Mouse (Mus musculus) intestine, embryonic 15.5 days (tissue): ENCODE data around the gene Gm9774. TPM values are rescaled to one million over a fixed set of nuclear protein-coding genes. Genes with fewer than 3 reads are reported as not detected.

Experiments
- ATAC-seq: fragments of 200-750 bp; cut with Nextera tagmentation; 2 replicates; pipeline ENCODE4 v1.8.0; 2017; ENCODE audit warnings: moderate TSS enrichment, moderate library complexity
- H3K27ac ChIP-seq: fragments of 300-500 bp; sonication (generic); 2 replicates; pipeline ENCODE4 v1.5.1; 2015; ENCODE audit warnings: mild to moderate bottlenecking, inconsistent platforms
- H3K27me3 ChIP-seq: fragments of 300-500 bp; sonication (generic); replicated peaks from 2 replicates; pipeline ENCODE4 v1.6.1; 2015; ENCODE audit warnings: inconsistent platforms
- H3K36me3 ChIP-seq: fragments of 300-500 bp; sonication (generic); 2 replicates; pipeline ENCODE4 v1.6.1; 2015; ENCODE audit warnings: inconsistent platforms
- H3K4me1 ChIP-seq: fragments of 300-500 bp; sonication (generic); replicated peaks from 2 replicates; pipeline ENCODE4 v1.6.1; 2015; ENCODE audit warnings: inconsistent platforms
- H3K4me2 ChIP-seq: fragments of 300-500 bp; sonication (generic); replicated peaks from 2 replicates; pipeline ENCODE4 v1.6.1; 2015; ENCODE audit warnings: mild to moderate bottlenecking, inconsistent platforms
- H3K4me3 ChIP-seq: fragments of 300-500 bp; sonication (generic); replicated peaks from 2 replicates; pipeline ENCODE4 v1.5.1; 2015; ENCODE audit warnings: inconsistent platforms
- H3K9ac ChIP-seq: fragments of 300-500 bp; sonication (generic); 2 replicates; pipeline ENCODE4 v1.6.1; 2015; ENCODE audit warnings: inconsistent platforms
- H3K9me3 ChIP-seq: fragments of 300-500 bp; sonication (generic); 2 replicates; pipeline ENCODE4 v1.6.1; 2016; ENCODE audit warnings: inconsistent platforms
- whole genome bisulfite sequencing: fragments of 180-500 bp; shearing (Covaris S2); methylation state at CpG from one replicate; pipeline ENCODE4 v1.1.7; 2015; 5-methylcytosine and 5-hydroxymethylcytosine counted together
- polyA plus RNA-seq: library from polyadenylated mRNA; unstranded; fragments of >200 nt; fragmentation: Nextera tagmentation; extraction: Ambion mirVana; gene quantifications from 2 replicates; pipeline ENCODE4 v1.2.1, GENCODE M21; 2015

The Gm9774 gene
- polyA plus RNA-seq: 7.7 and 9.0 TPM in 2 replicates

DNA sequence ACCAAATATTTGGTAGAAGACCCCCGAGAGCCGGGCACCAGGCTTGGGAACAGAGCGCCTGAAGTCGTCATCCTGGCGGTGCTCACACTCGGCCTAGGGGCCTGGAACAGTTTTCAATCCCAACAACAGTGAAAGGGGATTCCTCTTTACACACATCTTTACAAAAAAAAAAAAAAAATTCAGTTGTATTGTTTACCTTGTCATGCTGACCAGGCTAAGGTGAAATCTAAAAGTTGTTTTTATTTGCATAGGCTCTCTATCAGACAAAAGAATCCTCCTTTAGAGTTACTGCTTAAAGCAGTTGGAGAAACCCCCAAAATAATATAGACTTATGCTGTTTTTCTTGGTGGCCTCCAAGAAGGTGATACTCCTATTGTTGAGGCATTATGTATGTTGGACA is at the start of gene Gm9774:
TSS of gene Gm9774 (minus strand) at position 101 of the 400 bp plus-strand sequence.
- Histone ChIP-seq H3K4me1 (no peaks in the 10 kb centered on the region), H3K4me2 (no peak within 1 kb of the TSS), H3K27me3 (no peaks in the 10 kb centered on the region), H3K9me3 (no peaks in the 10 kb centered on the region), H3K36me3 (no peaks in the 10 kb centered on the region), H3K9ac (no peak within 1 kb of the TSS), H3K4me3 (no peak within 1 kb of the TSS), H3K27ac (no peak within 1 kb of the TSS)
- no peak for ATAC-seq
- WGBS: 96% methylated on average over 6 of the region's 6 CpGs

DNA sequence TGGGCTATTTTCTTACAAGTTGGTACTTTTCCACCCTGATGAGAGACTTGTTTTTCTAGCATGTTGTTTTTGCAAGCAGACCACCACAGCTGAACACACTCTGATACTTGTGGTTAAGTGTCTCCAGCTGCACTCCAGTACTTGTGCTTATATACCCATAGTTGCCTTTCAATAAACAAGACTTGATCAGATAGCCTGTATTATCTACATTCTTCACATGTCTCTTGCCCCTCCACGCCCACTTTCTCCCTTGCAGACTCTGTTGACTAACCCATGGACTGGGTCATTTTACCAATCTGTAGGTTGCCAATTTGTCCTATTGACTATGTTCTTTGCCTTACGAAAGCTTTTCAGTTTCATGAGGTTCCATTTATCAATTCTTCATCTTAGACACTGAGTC is 40.9 kb upstream of the Gm9774 start:
- H3K36me3 ChIP-seq: no peaks in the 10 kb centered on the region
- no peak overlapping the region for H3K27ac ChIP-seq
- 76% methylated on average over 2 of the region's 2 CpGs for WGBS
- H3K4me2 ChIP-seq: no peak overlapping the region
- no peak for ATAC-seq
- H3K4me1 ChIP-seq: no peaks in the 10 kb centered on the region
- H3K9ac ChIP-seq: no peak overlapping the region
- H3K27me3 ChIP-seq: no peaks in the 10 kb centered on the region
- no peak overlapping the region for H3K4me3 ChIP-seq
- H3K9me3 ChIP-seq: no peaks in the 10 kb centered on the region

DNA sequence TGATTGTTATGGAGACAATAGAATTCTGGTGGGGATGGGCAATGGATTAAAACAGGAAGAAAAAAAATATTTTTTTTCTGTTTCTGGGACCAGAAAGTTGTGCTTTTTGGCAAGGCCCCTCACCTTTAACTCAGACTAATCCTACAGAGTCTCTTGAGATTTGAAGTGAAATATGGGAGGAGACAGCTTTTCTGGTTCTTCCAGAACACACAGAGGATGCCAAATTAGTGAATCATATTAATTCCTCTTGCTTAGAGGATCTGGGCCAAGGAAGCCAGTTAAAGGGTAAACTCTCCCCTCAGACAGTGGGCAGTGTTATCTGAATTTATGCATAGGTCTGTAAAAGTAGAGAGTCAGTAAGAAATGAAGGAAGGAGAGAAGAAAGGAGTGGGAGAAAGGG is 38.2 kb upstream of the Gm9774 start:
- Histone ChIP-seq H3K9me3 (no peaks in the 10 kb centered on the region), H3K27me3 (no peaks in the 10 kb centered on the region), H3K9ac (no peak overlapping the region), H3K4me3 (no peak overlapping the region), H3K4me2 (no peak overlapping the region), H3K36me3 (no peaks in the 10 kb centered on the region), H3K27ac (no peak overlapping the region), H3K4me1 (no peaks in the 10 kb centered on the region)
- no peak for ATAC-seq

DNA sequence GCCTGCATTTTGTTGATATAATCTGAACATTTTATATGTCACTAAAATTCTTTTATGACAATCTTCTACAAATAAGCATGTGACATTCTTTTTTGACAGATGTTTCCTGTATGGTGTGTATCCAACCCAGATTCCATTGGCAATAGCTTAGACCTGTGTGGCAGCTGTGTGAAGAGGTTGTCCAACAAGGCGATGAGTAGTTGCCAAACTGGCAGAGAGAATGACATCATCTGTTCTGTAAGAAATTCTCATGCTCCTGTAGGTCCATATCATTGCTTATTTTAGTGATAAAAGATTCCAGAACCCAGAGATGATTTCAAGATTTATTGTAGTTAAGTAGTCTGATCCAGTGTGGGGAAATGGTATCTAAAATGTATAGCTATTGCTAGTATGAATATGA is 37.4 kb upstream of the Gm9774 start:
- WGBS: 82% methylated on average over 1 of the region's 1 CpGs
- H3K4me1 ChIP-seq: no peaks in the 10 kb centered on the region
- H3K9me3 ChIP-seq: no peaks in the 10 kb centered on the region
- H3K27me3 ChIP-seq: no peaks in the 10 kb centered on the region
- H3K4me3 ChIP-seq: no peak overlapping the region
- H3K4me2 ChIP-seq: no peak overlapping the region
- ATAC-seq: no peak
- no peaks in the 10 kb centered on the region for H3K36me3 ChIP-seq
- no peak overlapping the region for H3K9ac ChIP-seq
- H3K27ac ChIP-seq: no peak overlapping the region

DNA sequence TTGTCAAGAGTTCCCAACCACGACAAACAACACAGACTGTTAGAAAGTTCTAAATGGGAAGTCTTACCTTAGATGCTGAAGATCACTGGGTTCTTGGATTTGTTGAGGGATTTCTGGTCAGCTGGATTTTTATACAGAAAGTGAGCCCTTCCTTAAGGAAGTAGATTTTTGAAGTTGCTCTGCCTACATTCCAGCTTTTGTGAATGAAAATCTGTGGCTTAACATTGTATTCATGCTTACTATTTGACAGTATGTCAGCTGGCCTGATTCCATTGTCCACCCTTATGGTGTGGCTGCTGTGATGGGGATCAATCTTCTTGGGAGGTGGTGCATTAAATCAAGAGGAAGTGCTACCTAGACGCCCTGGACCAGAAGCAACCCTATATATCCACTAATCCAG is 29.4 kb upstream of the Gm9774 start, which contains the start of gene Sprr3:
TSS of gene Sprr3 (minus strand) at position 101 of the 400 bp plus-strand sequence.
- no peak within 1 kb of the TSS for H3K27ac ChIP-seq
- no peak within 1 kb of the TSS for H3K4me3 ChIP-seq
- H3K4me1 ChIP-seq: no peaks in the 10 kb centered on the region
- H3K9ac ChIP-seq: no peak within 1 kb of the TSS
- H3K27me3 ChIP-seq: no peaks in the 10 kb centered on the region
- no peak for ATAC-seq
- H3K4me2 ChIP-seq: no peak within 1 kb of the TSS
- no peaks in the 10 kb centered on the region for H3K36me3 ChIP-seq
- H3K9me3 ChIP-seq: no peaks in the 10 kb centered on the region
- 70% methylated on average over 2 of the region's 2 CpGs for WGBS

DNA sequence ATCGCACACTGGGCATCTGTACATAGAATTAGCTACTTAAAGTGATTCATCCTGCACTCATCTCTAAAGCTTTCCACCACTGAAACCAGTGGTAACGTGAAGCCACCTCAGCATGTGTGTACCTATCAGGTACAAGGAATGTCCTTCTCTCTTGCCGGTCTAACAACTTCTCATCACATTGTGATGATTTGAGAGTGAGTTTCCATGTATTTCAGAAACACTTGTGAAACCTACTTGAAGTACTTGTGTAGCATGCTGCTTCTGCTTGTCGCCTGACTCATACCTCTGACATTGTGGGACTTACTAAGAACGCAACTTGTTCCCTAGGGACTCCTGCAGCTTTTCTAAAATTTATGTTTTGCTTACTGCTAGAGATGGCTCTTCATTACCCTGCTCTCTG is 25.9 kb upstream of the Gm9774 start:
- Histone ChIP-seq H3K4me3 (no peak overlapping the region), H3K36me3 (no peaks in the 10 kb centered on the region), H3K4me2 (no peak overlapping the region), H3K27me3 (no peaks in the 10 kb centered on the region), H3K27ac (no peak overlapping the region), H3K9me3 (no peaks in the 10 kb centered on the region), H3K4me1 (no peaks in the 10 kb centered on the region), H3K9ac (no peak overlapping the region)
- ATAC-seq: no peak
- WGBS: 86% methylated on average over 5 of the region's 5 CpGs

DNA sequence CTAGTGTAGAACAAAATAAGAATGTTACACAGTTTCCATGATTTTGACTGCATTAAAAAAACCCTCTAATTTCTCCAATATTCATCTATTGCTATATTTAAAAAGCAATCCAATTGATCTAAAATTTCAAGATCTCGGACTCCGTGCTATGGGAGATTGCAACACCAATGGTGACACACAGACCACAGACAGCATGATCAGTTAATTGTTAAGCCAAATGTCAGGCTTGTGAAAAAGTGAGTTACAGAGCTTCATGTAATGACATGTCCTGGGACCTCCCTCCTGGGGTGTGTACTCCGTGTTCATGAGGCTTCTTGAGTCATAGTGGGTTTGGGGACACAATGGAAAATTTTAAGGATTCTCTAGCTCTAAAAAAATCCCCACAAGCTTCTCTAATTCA is 11.0 kb upstream of the Gm9774 start:
- H3K4me2 ChIP-seq: no peak overlapping the region
- no peaks in the 10 kb centered on the region for H3K9me3 ChIP-seq
- H3K27me3 ChIP-seq: no peaks in the 10 kb centered on the region
- H3K4me3 ChIP-seq: no peak overlapping the region
- no peak for ATAC-seq
- WGBS: 85% methylated on average over 3 of the region's 3 CpGs
- no peak overlapping the region for H3K9ac ChIP-seq
- H3K36me3 ChIP-seq: no peaks in the 10 kb centered on the region
- no peaks in the 10 kb centered on the region for H3K4me1 ChIP-seq
- no peak overlapping the region for H3K27ac ChIP-seq

DNA sequence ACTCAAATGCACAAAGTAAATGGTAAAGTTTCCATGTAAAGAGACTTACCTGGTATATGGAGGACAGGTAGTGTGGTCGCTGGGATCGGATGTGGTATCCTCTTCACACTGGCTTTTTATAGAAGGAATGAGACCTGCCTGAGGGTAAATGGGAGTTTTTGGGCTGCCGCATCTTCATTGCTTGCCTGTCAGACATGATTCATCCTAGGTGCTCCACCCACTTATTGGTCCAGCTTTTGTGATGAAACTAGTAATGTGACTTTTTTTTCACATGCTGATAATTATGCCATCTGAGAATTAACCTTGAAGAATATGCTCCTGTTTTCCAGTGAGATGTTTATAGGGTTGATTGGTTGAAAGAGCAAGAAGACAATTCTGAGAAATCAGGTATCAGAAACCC is 9.5 kb upstream of the Gm9774 start, which contains the start of gene Sprr1b:
TSS of gene Sprr1b (minus strand) at position 101 of the 400 bp plus-strand sequence.
- Histone ChIP-seq H3K4me2 (no peak within 1 kb of the TSS), H3K27ac (no peak within 1 kb of the TSS), H3K36me3 (no peaks in the 10 kb centered on the region), H3K4me3 (no peak within 1 kb of the TSS), H3K9me3 (no peaks in the 10 kb centered on the region), H3K9ac (no peak within 1 kb of the TSS), H3K4me1 (no peaks in the 10 kb centered on the region), H3K27me3 (no peaks in the 10 kb centered on the region)
- ATAC-seq: no peak
- WGBS: 99% methylated on average over 3 of the region's 3 CpGs

DNA sequence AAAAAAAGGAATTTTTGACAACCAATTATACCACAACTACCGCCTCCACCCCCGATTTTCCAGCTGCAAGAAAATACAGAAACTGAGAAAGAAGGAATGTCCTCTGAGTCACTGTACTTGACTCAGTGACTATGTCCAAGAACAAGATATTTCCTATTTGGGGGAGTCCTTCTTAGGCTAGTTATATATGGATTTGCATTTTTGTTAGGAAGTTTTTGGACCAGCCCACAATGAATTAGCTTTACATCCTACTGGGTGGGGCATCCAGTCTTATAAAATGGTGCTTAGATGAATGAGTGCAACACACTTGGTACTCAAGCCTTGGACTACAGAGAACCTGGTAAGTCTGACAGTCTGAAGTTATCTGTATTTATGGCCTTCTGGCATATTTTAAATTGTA is 3.1 kb upstream of the Gm9774 start, which contains the start of gene Sprr2k:
TSS of gene Sprr2k (plus strand) at position 301 of the 400 bp plus-strand sequence.
- no peaks in the 10 kb centered on the region for H3K27me3 ChIP-seq
- 94% methylated on average over 2 of the region's 2 CpGs for WGBS
- H3K4me3 ChIP-seq: no peak within 1 kb of the TSS
- H3K27ac ChIP-seq: no peak within 1 kb of the TSS
- no peaks in the 10 kb centered on the region for H3K9me3 ChIP-seq
- H3K9ac ChIP-seq: no peak within 1 kb of the TSS
- H3K4me1 ChIP-seq: no peaks in the 10 kb centered on the region
- no peak for ATAC-seq
- H3K36me3 ChIP-seq: no peaks in the 10 kb centered on the region
- no peak within 1 kb of the TSS for H3K4me2 ChIP-seq

DNA sequence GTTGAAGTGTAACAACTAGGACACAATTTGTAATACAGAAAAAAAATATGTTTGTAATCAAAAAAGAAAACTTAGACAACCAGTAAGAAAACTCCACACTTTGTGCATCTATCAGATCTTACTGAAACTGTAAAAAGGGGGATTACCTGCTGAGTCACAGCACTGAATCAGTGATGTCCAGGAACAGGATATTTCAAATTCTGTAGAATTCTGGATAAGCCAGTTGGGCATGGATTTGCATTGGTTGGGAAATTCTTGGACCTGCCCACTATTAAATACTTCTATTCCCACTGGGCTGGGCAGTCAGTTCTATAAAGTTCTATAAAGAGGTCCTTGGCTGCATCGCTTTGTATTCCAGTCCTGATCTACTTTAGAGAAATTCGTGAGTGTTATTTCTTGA is 11.4 kb downstream of the Gm9774 start, which contains the start of gene Sprr2j-ps:
TSS of gene Sprr2j-ps (plus strand) at position 301 of the 400 bp plus-strand sequence.
- WGBS: 95% methylated on average over 2 of the region's 2 CpGs

DNA sequence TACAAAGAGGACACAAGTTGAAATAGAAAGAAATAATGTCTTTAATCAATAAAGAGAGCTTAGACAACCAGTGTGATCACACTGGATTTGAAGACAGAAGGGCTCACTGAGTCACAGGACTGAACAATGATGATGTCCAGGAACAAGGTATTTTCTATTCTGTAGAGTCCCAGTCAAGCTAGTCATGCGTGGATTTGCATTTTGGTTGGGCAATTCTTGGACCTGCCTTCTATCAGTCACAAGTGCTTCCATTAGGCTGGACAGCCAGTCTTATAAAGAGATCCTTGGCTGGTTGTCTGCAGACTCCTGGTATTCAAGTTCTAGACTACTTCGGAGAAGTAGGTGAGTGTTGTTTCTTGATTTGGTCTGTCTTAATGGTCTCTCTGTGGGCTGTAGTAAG is 21.5 kb downstream of the Gm9774 start, which contains the start of gene Sprr2i:
TSS of gene Sprr2i (plus strand) at position 301 of the 400 bp plus-strand sequence.
- no peak within 1 kb of the TSS for H3K27ac ChIP-seq
- no peaks in the 10 kb centered on the region for H3K27me3 ChIP-seq
- no peak within 1 kb of the TSS for H3K9ac ChIP-seq
- no peak within 1 kb of the TSS for H3K4me3 ChIP-seq
- 87% methylated on average over 2 of the region's 2 CpGs for WGBS
- H3K9me3 ChIP-seq: no peaks in the 10 kb centered on the region
- H3K4me2 ChIP-seq: no peak within 1 kb of the TSS
- no peaks in the 10 kb centered on the region for H3K4me1 ChIP-seq
- no peaks in the 10 kb centered on the region for H3K36me3 ChIP-seq
- no peak for ATAC-seq

More for the DNA sequence above, 11.4 kb downstream of the Gm9774 start, which contains the start of gene Sprr2j-ps:
- no peaks in the 10 kb centered on the region for H3K4me1 ChIP-seq
- no peaks in the 10 kb centered on the region for H3K9me3 ChIP-seq
- H3K4me3 ChIP-seq: no peak within 1 kb of the TSS
- no peaks in the 10 kb centered on the region for H3K27me3 ChIP-seq
- no peak within 1 kb of the TSS for H3K4me2 ChIP-seq
- no peak for ATAC-seq
- H3K27ac ChIP-seq: no peak within 1 kb of the TSS
- H3K9ac ChIP-seq: no peak within 1 kb of the TSS
- no peaks in the 10 kb centered on the region for H3K36me3 ChIP-seq

DNA sequence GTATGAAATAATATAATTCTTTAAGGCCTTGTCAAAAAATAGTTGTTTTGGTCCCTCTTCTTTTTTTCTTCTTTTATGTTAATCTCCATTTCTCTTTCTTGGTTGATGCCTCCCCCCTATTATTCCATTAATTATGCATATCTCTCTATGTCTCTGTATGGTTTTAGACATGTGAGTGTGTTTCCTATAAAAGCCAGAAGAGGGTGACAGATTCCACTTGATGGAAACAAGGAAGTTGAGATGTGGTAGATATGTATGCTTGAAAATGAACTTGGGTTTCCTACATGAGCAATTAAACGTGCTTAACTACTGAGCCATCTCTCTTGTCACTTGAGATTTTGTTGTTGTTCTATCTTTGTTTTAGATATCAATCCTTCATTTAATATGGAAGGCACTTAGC is 34.9 kb downstream of the Gm9774 start:
- 62% methylated on average over 1 of the region's 1 CpGs for WGBS
- H3K4me3 ChIP-seq: no peak overlapping the region
- H3K27me3 ChIP-seq: no peaks in the 10 kb centered on the region
- no peaks in the 10 kb centered on the region for H3K4me1 ChIP-seq
- H3K9ac ChIP-seq: no peak overlapping the region
- no peak overlapping the region for H3K4me2 ChIP-seq
- no peak overlapping the region for H3K27ac ChIP-seq
- H3K9me3 ChIP-seq: no peaks in the 10 kb centered on the region
- H3K36me3 ChIP-seq: no peaks in the 10 kb centered on the region
- ATAC-seq: no peak

DNA sequence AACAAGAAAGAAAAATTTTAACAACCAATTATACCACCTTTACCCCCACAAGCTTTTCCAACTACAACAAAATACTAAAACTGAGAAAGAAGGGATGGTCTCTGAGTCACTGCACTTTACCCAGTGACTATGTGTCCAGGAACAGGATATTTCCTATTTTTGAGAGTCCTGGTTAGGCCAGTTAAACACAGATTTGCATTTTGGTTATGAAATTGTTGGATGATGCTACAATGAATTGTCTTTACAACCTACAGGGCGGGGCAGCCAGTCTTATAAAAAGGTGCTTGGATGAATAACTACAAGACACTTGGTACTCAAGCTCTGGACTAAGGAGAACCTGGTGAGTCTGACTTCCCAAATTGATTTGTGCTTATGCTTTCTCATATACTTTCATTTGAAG is 43.8 kb downstream of the Gm9774 start, which contains the start of gene Sprr2h:
TSS of gene Sprr2h (plus strand) at position 301 of the 400 bp plus-strand sequence.
- H3K9ac ChIP-seq: no peak within 1 kb of the TSS
- no peak within 1 kb of the TSS for H3K27ac ChIP-seq
- no peaks in the 10 kb centered on the region for H3K9me3 ChIP-seq
- H3K27me3 ChIP-seq: no peaks in the 10 kb centered on the region
- no peak within 1 kb of the TSS for H3K4me2 ChIP-seq
- no peak for ATAC-seq
- 91% methylated on average over 1 of the region's 1 CpGs for WGBS
- H3K4me3 ChIP-seq: no peak within 1 kb of the TSS
- no peaks in the 10 kb centered on the region for H3K36me3 ChIP-seq
- no peaks in the 10 kb centered on the region for H3K4me1 ChIP-seq
